Mouse (Mus musculus): Measurements from ENCODE around the gene Psmg3. TPM values are rescaled to one million over a fixed set of nuclear protein-coding genes. Genes with fewer than 3 reads are reported as not detected.
A peak's percentile ranks its signal among the peaks of the same experiment; 100 is the strongest.

Psmg3 gene
- polyA plus RNA-seq, 1 experiment from 2014 or later, result 54.7 TPM

- no peak for TF ChIP-seq CTCF (IDR thresholded peaks at IDR 0.05)
- DNase-seq (ENCODE audit: low read depth, low spot score) (no peak), ATAC-seq (no peak)
- H3K27me3 ChIP-seq, result no peaks in the 10 kb centered on the region
- POLR2A ChIA-PET, result interaction anchor here (0.7 to 1.9 kb wide), 2 partner anchors 14 to 52 kb away, joined by 3 to 4 read pairs; no protein-coding TSS in a partner anchor
- in situ Hi-C loops (cut with MboI; ENCODE audit: low pct_unique_long_range_greater_than_20kb), result loop anchor here (5.0 kb wide), 1 partner anchor 45 kb away; no protein-coding TSS in a partner anchor
- CTCF ChIA-PET, result interaction anchor here (0.9 to 1.8 kb wide), 2 partner anchors 42 to 45 kb away, joined by 3 to 15 read pairs; partner anchors contain the start of gene Tmem184a
Measured at GRCm38 (mm10) chr5:139776966-139777365, 49.7 kb downstream of the Psmg3 start.

DNA sequence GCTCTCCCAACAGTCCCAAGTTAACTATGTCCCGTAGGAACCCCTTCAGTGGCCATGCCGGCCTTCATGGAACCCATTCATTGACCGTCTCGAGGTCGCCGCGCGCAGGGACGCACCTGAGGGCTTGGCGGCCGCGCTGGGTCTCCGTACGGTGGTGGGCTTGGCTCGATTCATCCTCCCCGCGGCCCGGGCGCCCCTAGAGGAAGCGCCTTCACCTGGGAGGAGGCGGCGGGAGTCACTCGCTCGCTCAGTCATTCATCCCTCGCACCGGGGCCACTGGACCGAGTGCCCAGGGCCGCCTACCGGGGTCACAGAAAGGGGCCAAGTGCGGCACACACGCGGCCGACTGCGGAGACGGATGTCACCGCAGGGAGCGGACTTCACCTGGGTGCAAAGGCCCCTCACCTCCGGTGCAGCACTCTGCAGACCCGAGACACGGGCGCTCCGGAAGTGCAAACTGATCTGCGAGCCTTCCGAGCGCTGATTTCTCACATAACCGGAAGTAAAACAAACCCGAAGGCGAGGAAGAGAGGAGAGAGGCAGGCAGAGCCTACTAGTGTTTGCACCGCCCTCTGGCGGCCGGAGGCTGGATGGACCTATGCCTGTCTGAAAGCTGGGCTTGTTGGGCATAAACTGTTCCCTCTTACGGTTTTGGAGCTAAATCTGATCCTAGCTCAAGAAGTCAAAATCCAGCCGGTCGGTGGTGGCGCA lies 51.3 kb downstream of the Psmg3 start, which contains the start of gene Ints1:
Ints1 (minus strand) TSS at position 459 of the 711 bp plus-strand sequence.
- TF ChIP-seq CTCF (IDR thresholded peaks at IDR 0.05), result no peak
- no peak for DNase-seq (ENCODE audit: low read depth, low spot score)
- ATAC-seq, result peak; percentile 46
- in situ Hi-C loops (cut with MboI; ENCODE audit: low pct_unique_long_range_greater_than_20kb), result loop anchor here (5.0 kb wide), 1 partner anchor 47 kb away; no protein-coding TSS in a partner anchor
- POLR2A ChIA-PET, result interaction anchor here (1.9 kb wide), 1 partner anchor 15 kb away, joined by 4 read pairs; no protein-coding TSS in a partner anchor
- no peaks in the 10 kb centered on the region for H3K27me3 ChIP-seq
- CTCF ChIA-PET, result interaction anchor here (0.8 to 1.8 kb wide), 7 partner anchors 14 to 132 kb away, joined by 3 to 15 read pairs (median 4); partner anchors contain the start of gene Tmem184a

Other genes with a start within 250 kb of the Psmg3 start
- 15.1 TPM for gene Micall2, start 90.5 kb downstream of the Psmg3 start, polyA plus RNA-seq (2021)
- gene Ints1, start 51.2 kb downstream of the Psmg3 start, polyA plus RNA-seq (2021), result 63.5 TPM
- gene Mafk, start 35.4 kb downstream of the Psmg3 start, polyA plus RNA-seq (2021), result 35.4 TPM
- not detected for gene Tmem184a, start 7.0 kb downstream of the Psmg3 start, polyA plus RNA-seq (2021)
- gene Gm26938, start 478 bp downstream of the Psmg3 start, polyA plus RNA-seq (2021), result not detected
- 51.0 TPM for gene Elfn1, start 81.1 kb upstream of the Psmg3 start, polyA plus RNA-seq (2021)

Data from Patski (cell line).